Mouse (Mus musculus) MEL (cell line): Measurements from ENCODE around the gene Lrrc56. TPM values are rescaled to one million over a fixed set of nuclear protein-coding genes. Genes with fewer than 3 reads are reported as not detected.

Experiments
- DNase-seq: peaks from one replicate; pipeline ENCODE4 v3.0.0; 2011; ENCODE audit warnings: low read depth, low spot score
- H3K27ac ChIP-seq: 2 replicates; pipeline ENCODE4 v1.5.1; 2012; ENCODE audit warnings: low read depth, mild to moderate bottlenecking, control low read depth, low read length, moderate library complexity; ENCODE audit not compliant: control insufficient read depth
- H3K27me3 ChIP-seq, 2 experiments: fragments of 150-350 bp in 1 of 2; sonication (generic) in 1 of 2; 2 replicates each; pipeline ENCODE4 v1.6.1; 2012; ENCODE audit warnings: low read length in 2 of 2, mild to moderate bottlenecking in 2 of 2, improper control_type of control experiment in 1 of 2, moderate library complexity in 1 of 2; ENCODE audit not compliant: insufficient read depth in 2 of 2, control insufficient read depth in 1 of 2
- H3K36me3 ChIP-seq, 2 experiments: 2 replicates each; pipeline ENCODE4 v1.6.1; 2012 to 2014; ENCODE audit warnings: low read length in 2 of 2, improper control_type of control experiment in 1 of 2, inconsistent platforms in 1 of 2, mild to moderate bottlenecking in 1 of 2; ENCODE audit not compliant: insufficient read depth in 2 of 2, control insufficient read depth in 1 of 2
- H3K4me1 ChIP-seq, 2 experiments: fragments of 150-350 bp in 1 of 2; sonication (generic) in 1 of 2; 2 replicates each; pipeline ENCODE4 v1.6.1; 2012; ENCODE audit warnings: low read length in 2 of 2, improper control_type of control experiment in 1 of 2, mild to moderate bottlenecking in 1 of 2; ENCODE audit not compliant: insufficient read depth in 2 of 2, control insufficient read depth in 1 of 2
- H3K4me3 ChIP-seq, 2 experiments: fragments of 150-350 bp in 1 of 2; sonication (generic) in 1 of 2; 2 replicates each; pipeline ENCODE4 v1.5.1; 2012; ENCODE audit warnings: low read depth in 2 of 2, low read length in 2 of 2, mild to moderate bottlenecking in 2 of 2, moderate library complexity in 2 of 2, control low read depth in 1 of 2, improper control_type of control experiment in 1 of 2; ENCODE audit not compliant: control insufficient read depth in 1 of 2, insufficient read depth in 1 of 2
- H3K79me2 ChIP-seq: 2 replicates; pipeline ENCODE4 v1.6.1; 2012; ENCODE audit warnings: mild to moderate bottlenecking, low read length, moderate library complexity; ENCODE audit not compliant: control insufficient read depth, poor library complexity, insufficient read depth
- H3K9ac ChIP-seq: 2 replicates; pipeline ENCODE4 v1.6.1; 2012; ENCODE audit warnings: low read depth, mild to moderate bottlenecking, control low read depth, low read length, moderate library complexity; ENCODE audit not compliant: control insufficient read depth, poor library complexity, severe bottlenecking
- H3K9me3 ChIP-seq: fragments of 150-350 bp; sonication (generic); replicated peaks from 2 replicates; pipeline ENCODE4 v1.6.1; 2012; ENCODE audit warnings: mild to moderate bottlenecking, low read length, improper control_type of control experiment, moderate library complexity; ENCODE audit not compliant: insufficient read depth
- BHLHE40 ChIP-seq: IDR thresholded peaks from 2 replicates; pipeline ENCODE4 v1.6.1; 2012; ENCODE audit warnings: low read depth, mild to moderate bottlenecking, inconsistent platforms, low read length, improper control_type of control experiment, borderline replicate concordance
- CHD1 ChIP-seq: IDR thresholded peaks from 2 replicates; pipeline ENCODE4 v1.6.1; 2012; ENCODE audit warnings: low read depth, mild to moderate bottlenecking, inconsistent platforms, low read length, improper control_type of control experiment
- CHD2 ChIP-seq: IDR thresholded peaks from 2 replicates; pipeline ENCODE4 v1.6.1; 2011; ENCODE audit warnings: low read length, improper control_type of control experiment
- ELF1 ChIP-seq: IDR thresholded peaks from 2 replicates; pipeline ENCODE4 v1.6.1; 2014; ENCODE audit warnings: low read depth, mild to moderate bottlenecking, inconsistent platforms, low read length, improper control_type of control experiment, moderate library complexity
- EP300 ChIP-seq, 2 experiments: IDR thresholded peaks; 2 replicates each; pipeline ENCODE4 v1.6.1; 2011; ENCODE audit warnings: improper control_type of control experiment in 2 of 2, low read length in 2 of 2, low read depth in 1 of 2, mild to moderate bottlenecking in 1 of 2
- JUND ChIP-seq: IDR thresholded peaks from 2 replicates; pipeline ENCODE4 v1.6.1; 2011; ENCODE audit warnings: low read depth, mild to moderate bottlenecking, improper control_type of control experiment, low read length
- KAT2A ChIP-seq: conservative IDR thresholded peaks from 2 replicates; pipeline ENCODE4 v1.6.1; 2012; ENCODE audit warnings: low read depth, low read length, improper control_type of control experiment, inconsistent platforms
- MAX ChIP-seq: IDR thresholded peaks from 2 replicates; pipeline ENCODE4 v1.6.1; 2011; ENCODE audit warnings: low read length, improper control_type of control experiment
- MEF2A ChIP-seq: IDR thresholded peaks from 2 replicates; pipeline ENCODE4 v1.6.1; 2014; ENCODE audit warnings: low read depth, mild to moderate bottlenecking, inconsistent platforms, low read length, improper control_type of control experiment; ENCODE audit not compliant: poor library complexity, insufficient replicate concordance, severe bottlenecking; ENCODE audit errors: extremely low read depth
- MXI1 ChIP-seq: IDR thresholded peaks from 2 replicates; pipeline ENCODE4 v1.6.1; 2011; ENCODE audit warnings: mild to moderate bottlenecking, low read depth, low read length, improper control_type of control experiment
- POLR2AphosphoS2 ChIP-seq: IDR thresholded peaks from 2 replicates; pipeline ENCODE4 v1.6.1; 2011; ENCODE audit warnings: low read length, improper control_type of control experiment
- RAD21 ChIP-seq: IDR thresholded peaks from 2 replicates; pipeline ENCODE4 v1.6.1; 2011; ENCODE audit warnings: mild to moderate bottlenecking, low read depth, low read length, improper control_type of control experiment
- RCOR1 ChIP-seq: IDR thresholded peaks from 2 replicates; pipeline ENCODE4 v1.6.1; 2012; ENCODE audit warnings: low read depth, mild to moderate bottlenecking, inconsistent platforms, low read length, improper control_type of control experiment
- SIN3A ChIP-seq: IDR thresholded peaks from 2 replicates; pipeline ENCODE4 v1.6.1; 2012; ENCODE audit warnings: low read length, improper control_type of control experiment, inconsistent platforms
- TCF12 ChIP-seq: IDR thresholded peaks from 2 replicates; pipeline ENCODE4 v1.6.1; 2014; ENCODE audit warnings: low read depth, mild to moderate bottlenecking, inconsistent platforms, low read length, improper control_type of control experiment, moderate library complexity
- USF1 ChIP-seq: IDR thresholded peaks from 2 replicates; pipeline ENCODE4 v1.6.1; 2014; ENCODE audit warnings: low read depth, mild to moderate bottlenecking, inconsistent platforms, low read length, improper control_type of control experiment, moderate library complexity
- USF2 ChIP-seq, 2 experiments: IDR thresholded peaks; 2 replicates each; pipeline ENCODE4 v1.6.1; 2011 to 2012; ENCODE audit warnings: improper control_type of control experiment in 2 of 2, low read length in 2 of 2, borderline replicate concordance in 1 of 2, inconsistent platforms in 1 of 2, low read depth in 1 of 2, mild to moderate bottlenecking in 1 of 2; ENCODE audit not compliant: insufficient read depth in 1 of 2
- ZMIZ1 ChIP-seq: IDR thresholded peaks from 2 replicates; pipeline ENCODE4 v1.6.1; 2012; ENCODE audit warnings: low read depth, mild to moderate bottlenecking, inconsistent platforms, low read length, improper control_type of control experiment, moderate library complexity
- ZNF384 ChIP-seq: IDR thresholded peaks from 2 replicates; pipeline ENCODE4 v1.6.1; 2012; ENCODE audit warnings: low read depth, mild to moderate bottlenecking, inconsistent platforms, low read length, improper control_type of control experiment
- polyA plus RNA-seq, 2 experiments: library from polyadenylated mRNA; stranded (reverse) in 1 of 2; unstranded in 1 of 2; fragments of >175 nt in 1 of 2; fragments of >200 nt in 1 of 2; gene quantifications; 2 replicates each; pipeline versions ENCODE4 v1.2.1 to v1.2.4; 2012; ENCODE audit warnings: low replicate concordance in 2 of 2, low read depth in 1 of 2; ENCODE audit not compliant: insufficient read length in 2 of 2, insufficient read depth in 1 of 2, missing spikeins in 1 of 2
- total RNA-seq: library from RNA; depleted of rRNA; stranded (reverse); fragments of 300-350 nt; gene quantifications from 2 replicates; pipeline ENCODE4 v1.2.3, GENCODE M21; 2012

Lrrc56 gene
- total and polyA plus RNA-seq, 3 experiments = 1.6 to 5.5 TPM; not detected in 1

DNA sequence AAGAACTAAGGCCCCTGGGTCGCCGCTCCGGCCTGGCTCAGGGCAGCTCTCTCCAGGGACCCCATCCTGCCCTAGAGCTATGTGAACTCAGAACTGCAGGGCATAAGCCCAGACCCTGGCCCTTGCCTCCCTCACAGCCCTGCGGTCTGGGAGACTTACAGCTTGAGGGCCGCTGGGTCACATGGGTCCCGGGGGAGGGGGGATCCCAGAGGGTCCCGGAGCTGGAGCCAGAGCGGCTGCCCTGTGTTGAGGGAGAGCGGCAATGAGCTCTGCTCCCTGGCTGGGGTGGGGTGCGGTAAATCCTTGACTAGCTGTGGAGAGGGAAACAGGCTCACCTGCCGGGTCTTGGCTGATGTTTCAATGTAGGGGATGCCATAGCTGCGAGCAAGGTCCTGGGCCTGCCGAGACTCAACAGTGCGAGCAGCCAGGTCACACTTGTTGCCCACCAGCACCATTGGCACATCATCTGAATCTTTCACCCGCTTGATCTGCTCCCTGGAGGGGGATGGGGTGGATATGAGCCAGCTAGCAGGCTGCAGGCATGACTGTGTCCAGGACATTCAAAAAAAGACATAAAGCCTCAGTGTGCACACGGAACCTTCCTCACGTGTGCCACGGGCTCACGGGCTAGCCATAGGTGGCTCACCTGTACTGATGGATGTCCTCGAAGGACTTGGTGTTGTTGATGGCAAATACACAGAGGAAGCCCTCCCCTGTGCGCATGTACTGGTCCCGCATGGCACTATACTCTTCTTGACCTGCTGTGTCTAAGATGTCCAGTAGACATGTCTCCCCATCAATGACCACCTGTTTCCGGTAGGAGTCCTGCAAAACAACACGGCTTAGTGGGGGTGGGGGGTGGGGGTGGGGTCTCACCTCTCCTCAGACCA lies 1.9 kb upstream of the Lrrc56 start:
- H3K9ac ChIP-seq = no peak overlapping the region
- H3K4me1 ChIP-seq = peaks cover 6 to 25% of the 10 kb centered on the region in 2 experiments; a peak in 3 of 4 replicates
- no peaks in the 10 kb centered on the region for H3K9me3 ChIP-seq
- TF ChIP-seq USF1 (no peak), SIN3A (no peak), CHD2 (no peak), BHLHE40 (no peak), KAT2A (no peak), POLR2AphosphoS2 (no peak), ZNF384 (no peak), MXI1 (no peak), JUND (no peak), EP300 (IDR thresholded peaks at IDR 0.05; ENCODE audit: low read depth in 1 of 2, low read length in 2 of 2) (no peak), MEF2A (no peak), ZMIZ1 (no peak), ELF1 (no peak), CHD1 (no peak), MAX (no peak), RAD21 (no peak)
- no peak overlapping the region for H3K27ac ChIP-seq
- H3K27me3 ChIP-seq = no peaks in the 10 kb centered on the region
- H3K79me2 ChIP-seq = peaks cover 12% of the 10 kb centered on the region
- H3K36me3 ChIP-seq = peaks cover 2 to 17% of the 10 kb centered on the region in 2 experiments; a peak in 3 of 4 replicates
- DNase-seq = no peak
- H3K4me3 ChIP-seq = no peak overlapping the region

GRCm38 (mm10) chr7:141192776-141193347 lies 1.1 kb upstream of the Lrrc56 start:
- DNase-seq = peak; percentile 60
- Histone ChIP-seq H3K9me3 (no peaks in the 10 kb centered on the region), H3K27me3 (no peaks in the 10 kb centered on the region), H3K4me1 (peaks cover 6 to 29% of the 10 kb centered on the region in 2 experiments; a peak in 3 of 4 replicates), H3K9ac (peak overlapping the region; percentile 97), H3K4me3 (peak overlapping the region; percentile 96), H3K27ac (peak overlapping the region; percentile 37; the same call in 1 of the 2 replicates), H3K36me3 (peaks cover 2 to 18% of the 10 kb centered on the region in 2 experiments; a peak in 3 of 4 replicates), H3K79me2 (peaks cover 12% of the 10 kb centered on the region)
- TF ChIP-seq RCOR1 (no peak), USF2 (IDR thresholded peaks at IDR 0.05; ENCODE audit: borderline replicate concordance in 1 of 2, insufficient read depth in 1 of 2, low read depth in 1 of 2, low read length in 2 of 2) (no peak), TCF12 (0 out of 2 replicates have a peak, but pooled peaks have one; percentile 8)
